Mouse (Mus musculus) heart, postnatal 36 days (tissue): ENCODE data around the gene Htr2c. TPM values are rescaled to one million over a fixed set of nuclear protein-coding genes. Genes with fewer than 3 reads are reported as not detected.

Source experiments
- DNase-seq, 2 experiments: peaks; one replicate each; pipeline ENCODE4 v3.0.0; 2021 to 2022
- intact Hi-C: fragments of 180-260 bp; cut with DNase I; formaldehyde crosslinking; loops from one replicate; pipeline ENCODE4 v1.15.1; 2025
- microRNA-seq, 2 experiments: library from miRNA; unstranded; fragments of <30 nt; microRNA quantifications; one replicate each; pipeline ENCODE4 v1.2.0; 2021; ENCODE audit warnings: borderline number of aligned reads in 2 of 2
- total RNA-seq, 2 experiments: library from RNA; stranded (reverse); gene quantifications; 2 replicates each; pipeline ENCODE4 v1.2.3; 2021

The Htr2c gene
- not detected for total RNA-seq

GRCm38 (mm10) chrX:146962258-146962913 is at the start of gene Htr2c:
TSS of gene Htr2c (plus strand) at chrX:146962513.
- intact Hi-C loops, result no loop called here
- DNase-seq, result no peak

- DNase-seq, result no peak
- intact Hi-C loops, result no loop called here
These were observed 34.1 kb upstream of the Htr2c start for GRCm38 (mm10) chrX:146928251-146928650.

- intact Hi-C loops, result no loop called here
- no peak for DNase-seq
These were observed 26.0 kb upstream of the Htr2c start for GRCm38 (mm10) chrX:146936332-146936731.

GRCm38 (mm10) chrX:146946216-146946886 is 16.0 kb upstream of the Htr2c start:
- DNase-seq, result no peak
- intact Hi-C loops, result no loop called here

GRCm38 (mm10) chrX:146946996-146947395 is 15.3 kb upstream of the Htr2c start:
- DNase-seq, result no peak
- intact Hi-C loops, result no loop called here

GRCm38 (mm10) chrX:146958608-146959007 is 3.7 kb upstream of the Htr2c start:
- DNase-seq, result no peak
- intact Hi-C loops, result no loop called here

- no peak for DNase-seq
- intact Hi-C loops, result no loop called here
These were observed 2.4 kb upstream of the Htr2c start for GRCm38 (mm10) chrX:146959960-146960359.

GRCm38 (mm10) chrX:146962914-146963547 is 718 bp downstream of the Htr2c start:
- intact Hi-C loops, result no loop called here
- no peak for DNase-seq

GRCm38 (mm10) chrX:146979931-146980330 is 17.6 kb downstream of the Htr2c start:
- DNase-seq, result peak in 1 of 2 experiments; percentile 1
- intact Hi-C loops, result no loop called here

- no peak for DNase-seq
- intact Hi-C loops, result loop anchor here (2.0 kb wide), 1 partner anchor 553 kb away; no protein-coding TSS in a partner anchor
These were observed 93.4 kb downstream of the Htr2c start for GRCm38 (mm10) chrX:147055730-147056129.

- intact Hi-C loops, result no loop called here
- DNase-seq, result no peak
These were observed 109.3 kb downstream of the Htr2c start for GRCm38 (mm10) chrX:147071622-147072021.

- intact Hi-C loops, result no loop called here
- DNase-seq, result no peak
These were observed 156.8 kb downstream of the Htr2c start for GRCm38 (mm10) chrX:147119155-147119554.

- no peak for DNase-seq
- intact Hi-C loops, result no loop called here
These were observed 252.9 kb downstream of the Htr2c start for GRCm38 (mm10) chrX:147215251-147215650.

- intact Hi-C loops, result no loop called here
- DNase-seq, result no peak
These were observed 255.2 kb downstream of the Htr2c start for GRCm38 (mm10) chrX:147217382-147218013.

GRCm38 (mm10) chrX:147238806-147239542 is 276.7 kb downstream of the Htr2c start:
- no peak for DNase-seq
- intact Hi-C loops, result no loop called here

Small RNA genes lying within 50 kb of the gene (microRNA-seq; reads per million reads assigned to microRNA genes)
- gene Gm22650 (0 reads per million in 2 experiments), gene Gm24627 (0 reads per million in 2 experiments), gene Mir1264 (0 reads per million in 2 experiments), gene Mir1298 (0 to 0.67 reads per million in 2 experiments), gene Mir1912 (0 reads per million in 2 experiments), gene Mir448 (0 reads per million in 2 experiments), gene Mir764 (0 reads per million in 2 experiments)
